Mouse (Mus musculus) urinary bladder, postnatal 4 days (tissue): ENCODE results near the gene Cdk5r2.
"Not testable (repeated sequence)": the region's sequence is repeated elsewhere in the genome, so short reads cannot be mapped to it uniquely, and the experiment has no call there.

Experiments used
- DNase-seq, 2 experiments: peaks; one replicate each; pipeline ENCODE4 v3.0.0; 2021 to 2022; ENCODE audit warnings: low spot score in 2 of 2

Gene Cdk5r2

DNA sequence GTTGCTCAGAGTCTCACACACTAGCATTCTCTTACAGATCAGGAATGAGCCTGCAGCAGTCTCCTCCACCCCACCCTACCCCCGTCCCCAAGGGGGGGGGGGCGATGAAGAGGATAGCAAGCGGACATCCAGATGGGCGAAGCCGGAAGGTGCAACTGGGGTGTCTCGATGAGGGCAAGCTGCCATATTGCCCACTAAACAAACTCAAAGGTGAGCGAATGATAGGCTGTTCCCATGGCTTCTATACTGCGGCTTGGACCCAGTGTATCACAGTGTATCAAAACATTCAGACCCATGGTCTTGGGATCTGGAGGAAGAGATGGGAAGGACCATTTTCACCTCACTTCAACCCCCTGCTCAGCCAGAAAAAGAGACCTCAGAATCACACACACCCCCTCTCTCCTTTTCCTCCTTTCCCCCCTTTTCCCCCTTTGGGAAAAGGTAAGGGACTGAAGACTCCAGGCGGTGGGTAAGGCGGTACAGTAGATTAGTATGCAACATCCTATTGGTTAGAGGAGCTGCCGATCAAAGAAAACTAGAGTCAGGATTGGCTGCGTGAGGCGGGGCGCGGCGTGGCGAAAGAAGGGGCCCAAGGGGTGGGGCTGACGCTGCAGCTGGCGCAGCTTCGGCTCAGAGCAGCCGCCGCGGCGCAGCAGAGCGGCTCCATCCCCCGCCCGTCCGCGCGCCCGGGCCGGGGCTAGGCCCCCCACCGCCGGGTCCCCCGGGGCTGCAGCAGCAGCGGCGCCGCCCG, at the start of gene Cdk5r2:
TSS of gene Cdk5r2 (plus strand) at position 629 of the 751 bp plus-strand sequence.
- DNase-seq = peak; percentile 67 to 79

DNA sequence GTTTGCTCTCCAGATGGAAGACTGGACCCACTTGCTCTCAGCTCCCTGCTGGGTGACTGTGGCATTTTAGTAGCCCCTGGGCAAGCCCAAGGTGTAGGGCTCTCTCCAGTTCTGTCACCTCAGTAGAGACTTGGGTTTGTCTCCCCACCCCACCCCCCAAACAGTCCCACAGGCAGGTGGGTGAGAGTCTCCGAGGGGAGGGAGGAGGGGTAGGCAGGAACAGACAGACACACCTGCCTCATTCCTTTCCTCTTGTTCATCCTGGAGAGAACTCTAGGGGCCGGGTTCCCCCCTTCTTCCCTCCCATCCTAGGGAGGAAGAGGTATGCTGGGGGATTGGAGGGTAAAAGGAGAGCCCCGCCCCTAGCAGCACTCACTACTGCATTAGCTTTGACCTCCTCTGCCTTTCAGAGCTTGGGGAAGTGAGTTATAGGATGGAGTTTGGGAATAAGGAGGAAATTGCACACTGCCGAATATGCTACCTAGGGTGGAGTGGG, 49.3 kb upstream of the Cdk5r2 start:
- DNase-seq = no peak

DNA sequence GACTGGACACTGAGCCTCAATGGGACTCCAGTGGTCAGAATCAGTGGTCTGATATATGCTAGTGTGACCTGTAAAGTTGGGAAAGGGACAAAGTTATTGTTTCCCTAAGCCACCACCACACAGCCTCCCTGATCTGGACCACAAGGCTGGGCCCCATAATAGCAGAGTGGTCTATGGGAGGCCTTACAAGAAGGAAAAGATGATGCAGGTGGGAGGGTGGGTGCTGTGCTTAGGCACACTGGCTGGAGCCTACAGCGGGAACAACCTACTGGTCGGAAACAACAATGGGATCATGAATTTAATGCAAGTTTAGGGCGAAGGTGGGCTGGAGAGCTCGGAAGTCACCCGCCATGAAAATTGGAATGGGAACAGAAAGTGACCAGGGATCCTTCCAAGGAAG, 48.9 kb upstream of the Cdk5r2 start:
- DNase-seq = no peak

DNA sequence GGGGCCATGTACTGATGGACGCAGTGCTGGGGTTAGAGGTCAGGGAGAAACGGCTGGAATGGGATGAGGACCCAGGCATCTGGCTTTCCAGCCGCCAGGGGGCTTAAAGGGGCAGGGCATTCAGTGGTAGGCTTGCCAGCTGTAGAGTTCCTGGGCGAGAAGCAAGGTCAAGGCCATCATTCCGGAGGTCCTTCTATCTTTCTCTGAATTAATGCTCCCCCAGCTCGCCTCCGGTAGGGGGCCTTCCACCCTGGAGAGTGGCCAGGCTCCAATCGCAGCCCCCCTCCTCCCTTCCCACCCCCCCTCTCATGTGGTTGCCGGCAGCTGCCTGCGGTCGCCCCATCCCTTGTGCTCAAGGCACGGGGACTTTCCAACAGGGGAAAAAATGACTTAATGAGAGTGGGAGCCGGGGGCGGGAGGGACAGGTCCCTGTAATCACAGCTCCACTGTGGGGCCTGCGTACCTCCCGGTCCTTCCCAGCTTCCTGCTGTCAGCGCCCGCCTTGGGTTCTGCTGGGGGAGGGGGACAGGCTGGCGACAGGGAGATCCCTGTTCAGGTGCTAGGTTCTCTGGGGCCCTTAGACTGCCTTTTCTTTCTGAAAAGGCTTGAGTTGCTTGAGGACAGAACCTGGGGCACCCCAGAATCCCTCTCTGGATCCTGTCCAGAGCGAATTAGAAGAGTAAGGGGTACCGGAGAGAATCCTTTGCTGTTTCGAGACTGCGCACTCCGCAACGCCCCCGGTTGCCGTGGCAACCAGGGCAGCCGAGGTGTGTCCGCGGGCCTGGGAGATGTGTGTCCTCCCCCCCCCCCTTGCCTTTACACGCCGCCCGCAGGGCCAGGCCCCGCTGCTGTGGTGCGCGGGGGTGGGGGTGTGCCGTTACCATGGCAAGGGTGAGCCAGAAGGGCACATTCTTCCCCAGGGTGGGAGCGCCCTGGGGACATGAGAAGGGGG, 48.1 kb upstream of the Cdk5r2 start:
- peak in 1 of 2 experiments; percentile 57 for DNase-seq

DNA sequence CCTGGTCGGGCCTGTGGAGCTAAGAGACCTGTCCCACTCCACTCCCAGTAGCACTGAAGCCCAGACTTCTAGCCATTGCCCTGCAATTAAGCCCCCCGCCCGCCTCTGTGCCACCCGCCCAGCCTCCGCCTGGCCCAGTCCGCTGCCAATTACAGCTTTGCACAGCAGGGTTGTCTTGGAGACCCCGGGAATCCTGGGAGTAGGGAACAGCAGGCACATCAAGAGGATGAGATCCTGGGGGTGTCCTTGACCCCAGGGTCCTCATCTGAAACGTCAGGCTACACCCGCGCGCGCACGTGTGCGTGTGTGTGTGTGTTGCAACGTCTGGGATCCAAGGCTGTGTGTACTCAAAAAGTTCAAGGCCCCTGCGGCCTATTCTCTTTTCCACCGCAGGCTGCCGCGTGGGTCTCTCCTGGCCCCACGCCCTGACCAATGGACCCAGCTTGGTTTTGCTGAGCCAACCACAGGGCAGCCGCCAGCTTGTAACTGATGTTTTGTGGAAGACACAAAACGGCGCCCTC, 47.1 kb upstream of the Cdk5r2 start:
- DNase-seq = peak in 1 of 2 experiments; percentile 47

DNA sequence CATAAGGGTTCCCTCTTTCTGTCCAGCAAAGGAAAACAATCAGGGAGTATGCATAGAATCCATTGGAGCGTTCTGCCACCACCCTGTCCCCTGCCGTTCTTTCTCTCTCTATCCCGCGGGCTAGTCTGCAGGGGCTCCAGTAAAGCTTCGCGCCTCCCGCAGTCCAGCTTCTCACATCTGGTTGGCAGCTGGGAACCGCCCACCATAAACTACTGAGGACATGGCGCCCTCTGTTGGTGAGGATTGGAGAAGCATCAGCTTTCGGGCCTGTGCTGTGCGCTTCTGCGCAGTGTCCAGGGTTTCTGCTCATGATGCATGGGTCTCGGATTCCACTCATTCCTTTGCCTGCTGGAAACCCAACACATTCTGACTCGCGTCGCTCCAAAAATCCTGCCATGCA, 46.7 kb upstream of the Cdk5r2 start:
- peak; percentile 88 to 91 for DNase-seq

DNA sequence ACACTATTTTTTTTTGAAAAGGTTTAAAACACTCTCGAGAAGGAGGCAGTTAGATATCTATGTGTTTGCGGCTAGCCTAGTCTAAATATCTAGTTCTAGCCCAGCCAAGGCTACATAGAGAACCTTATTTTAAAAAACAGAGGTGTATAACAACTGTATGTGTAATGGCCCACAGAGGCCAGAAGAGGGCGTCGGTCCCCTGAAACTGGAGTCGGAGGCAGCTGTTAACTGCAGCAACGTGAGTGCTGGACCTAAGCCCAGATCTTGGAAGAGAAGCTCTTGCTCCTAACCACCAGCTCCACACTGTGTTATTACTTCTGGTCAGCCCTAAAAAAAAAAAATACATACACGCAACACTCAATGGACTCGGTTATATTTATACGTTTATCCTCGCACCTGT, 45.7 kb upstream of the Cdk5r2 start:
- DNase-seq = no peak

DNA sequence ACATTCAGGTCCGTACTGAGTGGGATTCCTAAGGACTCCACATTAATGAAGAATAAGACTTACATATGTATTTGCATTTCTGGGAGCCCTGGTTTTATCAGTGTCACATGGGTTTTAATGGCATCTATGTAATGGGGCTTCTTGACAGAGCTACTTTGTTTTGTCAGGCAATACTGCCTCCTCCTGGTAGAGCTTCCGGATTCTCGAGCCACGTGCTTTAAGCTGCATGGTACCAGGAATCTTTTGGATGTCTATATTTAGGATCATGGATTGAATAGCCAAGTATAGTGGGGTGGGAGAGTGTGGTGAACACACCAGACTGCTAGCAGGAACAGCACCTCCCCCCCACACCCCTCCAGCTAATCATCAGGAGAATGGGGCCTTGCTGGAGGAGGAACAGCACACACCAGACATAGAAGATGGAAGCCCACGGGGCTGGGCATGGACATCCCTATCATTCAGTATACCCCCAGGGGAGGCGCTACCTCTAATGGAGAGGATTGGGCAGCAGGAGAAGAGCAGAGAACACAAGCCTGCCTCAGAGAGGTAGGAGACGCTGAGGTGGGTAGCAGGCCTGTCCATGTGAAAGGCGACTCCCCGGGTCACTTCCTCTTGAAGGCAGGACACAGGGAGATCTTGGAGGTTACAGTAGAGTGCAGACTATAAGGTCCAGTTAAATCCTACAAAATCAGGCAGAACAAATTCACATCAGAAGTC, 39.6 kb upstream of the Cdk5r2 start:
- DNase-seq = no peak

DNA sequence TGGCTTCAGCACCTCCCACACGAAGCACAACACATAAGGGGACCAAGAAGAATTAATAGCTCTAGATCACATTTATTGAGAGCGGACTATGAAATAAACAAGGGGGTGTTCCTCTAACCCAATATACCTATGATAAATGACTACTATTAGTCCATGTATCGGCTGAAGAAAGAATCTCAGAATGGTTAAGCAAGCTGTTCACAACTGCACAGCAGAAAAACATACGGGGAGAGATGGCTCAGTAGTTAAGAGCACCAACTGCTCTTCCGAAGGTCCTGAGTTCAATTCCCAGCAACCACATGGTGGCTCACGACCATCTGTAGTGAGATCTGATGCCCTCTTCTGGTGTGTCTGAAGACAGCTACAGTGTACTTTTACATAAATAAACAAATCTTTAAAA, 38.8 kb upstream of the Cdk5r2 start:
- not testable (repeated sequence) for DNase-seq

DNA sequence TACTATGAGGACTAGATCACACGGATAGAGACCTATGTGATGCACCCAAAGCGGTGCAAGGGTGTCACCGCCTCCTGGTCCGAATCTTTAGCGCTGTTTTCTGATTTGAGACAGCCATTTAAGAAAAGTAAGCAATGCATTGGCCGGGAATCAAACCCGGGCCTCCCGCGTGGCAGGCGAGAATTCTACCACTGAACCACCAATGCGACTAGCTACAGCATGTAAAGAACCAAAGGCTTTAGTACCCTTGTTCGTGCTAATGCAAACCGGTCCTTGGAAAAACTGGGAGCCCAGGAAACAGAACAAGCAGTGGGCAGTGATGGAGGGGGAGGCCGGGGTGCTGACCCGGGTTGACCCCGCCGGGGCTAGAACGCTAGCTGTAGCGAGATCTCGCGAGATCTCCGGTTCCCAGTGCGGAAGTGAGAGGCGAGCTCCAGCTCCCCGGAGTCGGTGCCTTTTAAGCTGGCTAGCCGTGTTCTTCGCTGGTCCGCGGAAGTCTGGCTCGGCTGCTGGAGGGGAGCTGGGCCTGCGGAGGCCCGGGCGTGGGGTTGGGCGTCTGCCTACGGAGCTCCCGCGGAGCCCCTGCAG, 38.0 kb upstream of the Cdk5r2 start:
- peak; percentile 87 to 94 for DNase-seq

DNA sequence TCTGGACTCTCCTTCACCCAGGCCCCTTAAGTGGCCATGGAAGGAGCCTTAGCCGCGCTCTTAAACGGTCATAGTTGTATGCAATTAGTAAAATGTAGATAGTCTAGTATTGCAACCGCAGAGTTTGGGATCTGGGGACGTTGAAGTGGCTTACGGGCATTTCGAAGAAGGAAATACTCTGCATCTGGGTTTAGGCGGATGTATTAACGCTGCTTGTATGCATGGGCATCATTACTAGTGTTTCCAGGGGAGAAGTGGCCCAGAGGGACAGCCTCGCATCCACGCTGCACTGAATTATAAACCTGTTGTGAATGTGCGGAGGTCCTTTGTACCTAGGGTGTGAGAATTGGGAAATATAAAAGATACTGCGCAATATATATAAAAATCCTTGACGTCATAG, 37.5 kb upstream of the Cdk5r2 start:
- no peak for DNase-seq

DNA sequence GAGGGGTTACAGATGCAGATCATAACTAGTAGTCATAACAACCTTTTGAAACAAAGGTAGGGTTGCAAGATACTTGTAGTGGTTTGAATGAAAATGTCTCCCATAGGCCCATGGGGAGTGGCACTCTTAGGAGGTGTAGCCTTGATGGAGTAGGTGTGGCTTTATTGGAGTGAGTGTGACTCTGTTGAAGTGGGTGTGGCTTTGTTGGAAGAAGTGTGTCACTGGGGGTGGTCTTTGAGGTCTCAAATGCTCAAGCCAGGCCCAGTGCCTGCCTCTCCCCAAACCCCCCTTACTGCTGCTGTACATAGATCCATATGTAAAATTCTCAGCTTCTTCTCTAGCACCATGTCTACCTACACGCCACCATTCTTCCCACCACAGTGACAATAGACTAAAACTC, 36.2 kb upstream of the Cdk5r2 start:
- DNase-seq = no peak

DNA sequence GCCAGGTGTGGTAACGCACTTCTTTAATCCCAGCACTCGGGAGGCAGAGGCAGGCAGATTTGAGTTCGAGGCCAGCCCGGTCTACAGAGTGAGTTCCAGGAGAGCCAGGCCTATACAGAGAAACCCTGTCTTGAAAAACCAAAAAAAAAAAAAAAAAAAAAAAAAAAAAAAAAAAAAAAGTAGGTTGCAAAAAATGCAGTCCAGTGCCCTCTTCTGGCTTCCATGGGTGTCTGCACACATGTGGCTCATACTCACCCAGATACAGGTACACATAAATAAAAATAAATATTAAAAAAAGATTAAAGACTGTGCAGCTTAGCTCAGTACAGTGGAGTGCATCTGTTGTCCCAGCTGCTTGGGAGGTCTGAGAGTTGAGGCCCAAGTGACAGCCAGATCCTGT, 31.1 kb upstream of the Cdk5r2 start:
- not testable (repeated sequence) for DNase-seq

DNA sequence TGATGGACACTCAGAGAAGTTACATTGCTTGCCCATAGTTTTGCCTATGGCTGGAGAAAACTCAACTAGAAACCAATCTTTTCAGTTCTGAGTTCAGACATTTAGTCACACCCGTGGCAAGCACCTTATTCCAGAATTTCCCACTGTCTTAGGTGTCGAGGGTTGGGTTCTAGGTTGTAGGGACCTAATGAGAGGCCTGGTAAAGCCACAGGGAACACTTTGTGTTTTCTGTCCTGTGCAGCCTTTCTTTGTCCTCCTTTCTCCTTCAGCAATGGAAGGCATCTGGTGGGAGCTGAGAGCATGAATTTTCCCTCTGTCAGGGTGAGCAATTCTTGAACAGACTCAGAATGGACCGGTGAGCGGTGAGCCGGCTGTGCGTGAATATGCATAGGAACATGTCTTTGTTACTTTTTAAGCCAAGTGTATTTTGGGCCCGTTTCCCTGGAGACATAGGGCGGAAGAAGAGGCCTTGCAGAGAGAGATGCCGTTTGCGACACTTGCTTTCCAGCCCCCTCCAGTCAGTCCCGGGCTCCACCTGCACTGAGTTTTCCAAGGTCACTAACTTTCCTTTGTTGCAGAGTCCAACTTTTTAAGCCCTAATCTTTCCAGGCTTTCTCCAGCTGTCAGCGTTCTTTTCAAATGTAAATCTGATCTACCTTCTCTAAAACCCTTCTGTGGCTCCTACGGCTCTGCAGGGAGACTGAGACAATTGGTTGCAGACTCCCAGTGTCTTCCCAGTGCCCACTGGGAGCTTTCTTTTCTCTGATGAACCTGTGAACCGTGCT, 30.0 kb upstream of the Cdk5r2 start:
- no peak for DNase-seq

DNA sequence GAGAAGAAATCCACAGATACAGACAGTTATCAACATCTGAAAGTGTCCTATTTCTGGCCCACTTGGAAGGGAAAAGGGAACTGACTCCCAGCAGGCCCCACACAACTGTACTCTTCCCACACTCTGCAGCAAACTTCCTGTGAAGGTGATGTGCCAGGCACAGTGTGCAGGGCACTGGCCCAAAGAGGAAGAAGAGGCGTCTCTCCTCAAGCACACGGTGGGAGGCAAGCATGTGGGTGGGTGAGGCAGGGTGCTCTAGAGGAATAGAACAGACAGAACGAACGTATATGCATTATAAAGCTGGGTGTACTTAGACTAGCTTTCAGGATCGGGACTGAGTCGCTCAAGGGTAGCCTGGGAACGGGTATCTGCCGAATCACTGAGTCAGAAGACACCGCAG, 24.7 kb upstream of the Cdk5r2 start:
- DNase-seq = no peak

DNA sequence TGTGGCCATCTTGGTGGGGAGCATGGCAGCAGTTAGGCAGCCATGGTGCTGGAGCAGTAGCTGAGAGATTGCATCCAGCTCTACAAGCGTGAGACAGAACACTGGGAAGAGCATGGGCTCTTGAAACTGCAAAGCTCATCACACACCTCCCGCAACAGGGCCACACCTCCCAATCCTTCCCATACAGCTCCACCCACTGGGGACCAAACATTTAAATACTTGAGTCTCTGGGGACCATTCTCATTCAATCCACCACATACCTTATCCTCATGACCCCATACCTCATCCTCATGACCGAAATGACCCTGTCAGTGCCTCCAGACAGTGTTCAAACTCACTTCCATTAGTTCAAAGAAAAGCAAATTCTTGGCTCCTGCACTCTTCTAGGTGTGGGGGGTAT, 21.5 kb upstream of the Cdk5r2 start:
- no peak for DNase-seq

DNA sequence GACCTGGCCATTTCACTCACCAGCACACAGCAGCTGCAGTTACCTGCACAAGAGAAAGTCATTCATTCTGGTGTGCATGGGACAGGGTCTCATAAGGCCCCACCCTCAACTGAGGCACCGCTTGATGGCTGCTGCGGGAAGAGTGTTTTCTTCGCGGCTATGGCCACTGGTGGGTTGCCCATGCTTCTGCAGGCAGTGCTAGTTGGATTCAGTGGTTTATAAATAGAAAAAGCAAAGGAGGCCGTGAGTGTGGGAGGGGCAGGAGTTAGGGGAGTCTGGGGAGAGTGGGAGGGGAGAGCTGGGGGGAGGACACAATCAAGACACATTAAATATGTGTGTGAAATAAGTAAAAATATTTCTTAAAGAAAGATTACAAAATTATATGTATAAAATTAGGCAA, 11.6 kb upstream of the Cdk5r2 start:
- DNase-seq = no peak

DNA sequence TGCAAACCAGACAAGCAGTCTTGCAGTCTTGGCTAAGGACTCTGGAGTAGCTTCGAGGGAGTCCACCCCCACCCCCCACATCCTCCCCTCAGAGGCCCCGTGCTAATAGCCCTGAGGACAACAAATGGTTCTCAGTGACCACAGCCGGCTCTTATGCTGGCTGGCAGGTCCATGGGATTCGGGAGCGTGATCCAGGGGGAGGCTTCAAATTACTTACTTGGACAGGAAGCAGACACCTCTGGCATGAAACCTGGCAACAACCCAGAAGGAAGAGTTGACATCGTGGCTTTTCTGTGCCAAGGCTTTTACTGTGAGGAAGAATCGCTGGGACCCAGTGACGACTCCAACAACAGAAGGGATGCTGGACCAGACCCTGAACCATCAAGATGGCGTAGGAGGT, 8.4 kb upstream of the Cdk5r2 start:
- DNase-seq = no peak

DNA sequence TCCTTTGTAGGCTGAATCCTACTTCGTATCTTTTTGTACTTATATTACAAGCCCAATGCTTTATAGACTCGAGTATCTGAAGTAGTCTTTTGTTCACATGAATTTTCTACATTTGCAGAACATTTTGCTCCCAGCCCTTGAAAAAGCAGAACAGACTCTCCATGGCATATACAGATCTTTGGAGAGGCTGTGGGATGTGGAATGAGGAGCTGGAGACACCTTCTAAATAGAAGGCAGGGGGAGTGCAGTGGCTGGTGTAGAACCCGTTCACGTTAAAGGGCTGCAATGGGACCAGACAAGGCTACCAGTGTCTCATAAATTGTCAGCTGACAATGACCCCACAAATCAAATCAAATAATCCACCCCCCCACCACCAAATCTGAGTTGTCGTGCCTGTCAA, 5.8 kb upstream of the Cdk5r2 start:
- no peak for DNase-seq

DNA sequence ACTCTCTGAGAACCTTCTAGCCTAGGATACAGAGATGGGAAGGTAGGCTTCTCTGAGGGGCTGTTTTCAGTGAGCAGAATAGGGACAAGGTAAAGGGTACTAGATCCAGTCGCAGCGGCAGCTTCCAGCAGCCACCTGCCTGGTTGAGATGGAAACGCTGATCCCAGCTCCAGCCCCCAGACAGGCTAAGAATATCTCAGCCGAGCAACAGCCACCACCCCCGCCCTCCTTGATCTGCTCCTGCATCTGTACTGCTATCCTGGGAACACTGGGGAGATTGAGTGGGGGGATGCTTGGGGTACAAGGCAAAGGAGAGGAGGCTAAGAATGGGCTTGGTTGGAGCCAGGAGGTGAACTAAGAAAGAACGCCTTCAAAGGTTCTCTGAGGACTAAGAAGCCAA, 4.5 kb upstream of the Cdk5r2 start:
- DNase-seq = no peak
